Mouse (Mus musculus): Measurements from ENCODE around the gene Ksr1. TPM values are rescaled to one million over a fixed set of nuclear protein-coding genes. Genes with fewer than 3 reads are reported as not detected.

Ksr1 gene
- polyA plus RNA-seq, 1 experiment from 2014 or later: 3.9 TPM

- H3K4me3 ChIP-seq: no peak overlapping the region
- ATAC-seq (ENCODE audit: insufficient number of reproducible peaks, insufficient read depth, low FRiP score, low TSS enrichment): 0 out of 2 replicates have a peak, but pooled peaks have one; percentile 32
- 50% methylated on average over 19 of the region's 19 CpGs for WGBS
- no peak overlapping the region for H3K9ac ChIP-seq
- no peak overlapping the region for H3K27ac ChIP-seq
- H3K27me3 ChIP-seq: no peaks in the 10 kb centered on the region
- H3K4me2 ChIP-seq (replicated peaks): no peak overlapping the region
- no peaks in the 10 kb centered on the region for H3K9me3 ChIP-seq
- H3K4me1 ChIP-seq: no peaks in the 10 kb centered on the region
- peaks cover 23% of the 10 kb centered on the region for H3K36me3 ChIP-seq
Observed at GRCm38 (mm10) chr11:79030570-79031451, 115.4 kb downstream of the Ksr1 start.

- no peak overlapping the region for H3K4me3 ChIP-seq
- H3K4me2 ChIP-seq (replicated peaks): peak overlapping the region; percentile 28; the same call in 1 of the 2 replicates
- no peaks in the 10 kb centered on the region for H3K27me3 ChIP-seq
- no peaks in the 10 kb centered on the region for H3K9me3 ChIP-seq
- H3K9ac ChIP-seq: no peak overlapping the region
- WGBS: 58% methylated on average over 6 of the region's 6 CpGs
- no peak overlapping the region for H3K27ac ChIP-seq
- ATAC-seq (ENCODE audit: insufficient number of reproducible peaks, insufficient read depth, low FRiP score, low TSS enrichment): no peak
- H3K36me3 ChIP-seq: peaks cover 35% of the 10 kb centered on the region
- H3K4me1 ChIP-seq: peaks cover 12% of the 10 kb centered on the region; the same call in 1 of the 2 replicates
Observed at GRCm38 (mm10) chr11:79023751-79024150, 122.5 kb downstream of the Ksr1 start.

GRCm38 (mm10) chr11:79023342-79023741, 122.9 kb downstream of the Ksr1 start:
- Histone ChIP-seq H3K4me2 (replicated peaks) (peak overlapping the region; percentile 28; the same call in 1 of the 2 replicates), H3K4me3 (no peak overlapping the region)

GRCm38 (mm10) chr11:79022836-79023235, 123.4 kb downstream of the Ksr1 start:
- Histone ChIP-seq H3K4me1 (peaks cover 12% of the 10 kb centered on the region; the same call in 1 of the 2 replicates), H3K9ac (no peak overlapping the region), H3K27me3 (no peaks in the 10 kb centered on the region), H3K27ac (peak overlapping the region; percentile 46), H3K9me3 (no peaks in the 10 kb centered on the region), H3K36me3 (peaks cover 33% of the 10 kb centered on the region), H3K4me2 (replicated peaks) (no peak overlapping the region; the same call in 1 of the 2 replicates), H3K4me3 (no peak overlapping the region)
- 65% methylated on average over 4 of the region's 4 CpGs for WGBS
- no peak for ATAC-seq (ENCODE audit: insufficient number of reproducible peaks, insufficient read depth, low FRiP score, low TSS enrichment)

More at GRCm38 (mm10) chr11:79023342-79023741, 122.9 kb downstream of the Ksr1 start:
- Histone ChIP-seq H3K9ac (no peak overlapping the region), H3K27ac (peak overlapping the region; percentile 46), H3K27me3 (no peaks in the 10 kb centered on the region), H3K9me3 (no peaks in the 10 kb centered on the region), H3K36me3 (peaks cover 33% of the 10 kb centered on the region), H3K4me1 (peaks cover 12% of the 10 kb centered on the region; the same call in 1 of the 2 replicates)
- WGBS: 11% methylated on average over 7 of the region's 7 CpGs
- no peak for ATAC-seq (ENCODE audit: insufficient number of reproducible peaks, insufficient read depth, low FRiP score, low TSS enrichment)

GRCm38 (mm10) chr11:79020535-79021045, 125.6 kb downstream of the Ksr1 start:
- H3K4me1 ChIP-seq: peaks cover 16% of the 10 kb centered on the region; the same call in 1 of the 2 replicates
- 82% methylated on average over 21 of the region's 21 CpGs for WGBS
- H3K4me3 ChIP-seq: no peak overlapping the region
- H3K9ac ChIP-seq: no peak overlapping the region
- no peaks in the 10 kb centered on the region for H3K9me3 ChIP-seq
- no peak overlapping the region for H3K4me2 ChIP-seq (replicated peaks)
- H3K27ac ChIP-seq: no peak overlapping the region
- H3K27me3 ChIP-seq: no peaks in the 10 kb centered on the region
- no peak for ATAC-seq (ENCODE audit: insufficient number of reproducible peaks, insufficient read depth, low FRiP score, low TSS enrichment)
- H3K36me3 ChIP-seq: peaks cover 42% of the 10 kb centered on the region

- Histone ChIP-seq H3K27ac (no peak overlapping the region), H3K27me3 (no peaks in the 10 kb centered on the region), H3K4me3 (no peak overlapping the region), H3K36me3 (peaks cover 40% of the 10 kb centered on the region), H3K4me1 (peaks cover 20% of the 10 kb centered on the region; the same call in 1 of the 2 replicates), H3K9me3 (no peaks in the 10 kb centered on the region), H3K4me2 (replicated peaks) (no peak overlapping the region), H3K9ac (no peak overlapping the region)
- no peak for ATAC-seq (ENCODE audit: insufficient number of reproducible peaks, insufficient read depth, low FRiP score, low TSS enrichment)
- WGBS: 81% methylated on average over 17 of the region's 17 CpGs
Observed at GRCm38 (mm10) chr11:79019839-79020534, 126.2 kb downstream of the Ksr1 start.

GRCm38 (mm10) chr11:79018954-79019704, 127.1 kb downstream of the Ksr1 start:
- Histone ChIP-seq H3K4me2 (replicated peaks) (no peak overlapping the region), H3K27me3 (no peaks in the 10 kb centered on the region), H3K27ac (no peak overlapping the region), H3K9me3 (no peaks in the 10 kb centered on the region), H3K36me3 (peaks cover 36% of the 10 kb centered on the region), H3K4me3 (no peak overlapping the region), H3K9ac (no peak overlapping the region), H3K4me1 (peaks cover 28% of the 10 kb centered on the region)
- 58% methylated on average over 11 of the region's 11 CpGs for WGBS
- no peak for ATAC-seq (ENCODE audit: insufficient number of reproducible peaks, insufficient read depth, low FRiP score, low TSS enrichment)

GRCm38 (mm10) chr11:79017161-79017606, 129.0 kb downstream of the Ksr1 start:
- no peak overlapping the region for H3K27ac ChIP-seq
- ATAC-seq (ENCODE audit: insufficient number of reproducible peaks, insufficient read depth, low FRiP score, low TSS enrichment): no peak
- H3K9ac ChIP-seq: no peak overlapping the region
- no peak overlapping the region for H3K4me2 ChIP-seq (replicated peaks)
- peaks cover 17% of the 10 kb centered on the region for H3K4me1 ChIP-seq
- no peak overlapping the region for H3K4me3 ChIP-seq
- no peaks in the 10 kb centered on the region for H3K27me3 ChIP-seq
- 60% methylated on average over 7 of the region's 7 CpGs for WGBS
- H3K36me3 ChIP-seq: peaks cover 36% of the 10 kb centered on the region
- H3K9me3 ChIP-seq: no peaks in the 10 kb centered on the region

GRCm38 (mm10) chr11:79016236-79016635, 130.0 kb downstream of the Ksr1 start:
- no peak overlapping the region; the same call in 1 of the 2 replicates for H3K9ac ChIP-seq

GRCm38 (mm10) chr11:79015660-79016215, 130.5 kb downstream of the Ksr1 start:
- ATAC-seq (ENCODE audit: insufficient number of reproducible peaks, insufficient read depth, low FRiP score, low TSS enrichment): no peak
- H3K9ac ChIP-seq: no peak overlapping the region
- H3K27me3 ChIP-seq: no peaks in the 10 kb centered on the region
- H3K4me1 ChIP-seq: peaks cover 17% of the 10 kb centered on the region
- 0 out of 2 replicates have a peak overlapping the region, but pooled peaks have one; percentile 20 for H3K27ac ChIP-seq
- H3K36me3 ChIP-seq: peaks cover 36% of the 10 kb centered on the region
- 87% methylated on average over 24 of the region's 24 CpGs for WGBS
- no peaks in the 10 kb centered on the region for H3K9me3 ChIP-seq
- H3K4me2 ChIP-seq (replicated peaks): no peak overlapping the region
- H3K4me3 ChIP-seq: no peak overlapping the region

More at GRCm38 (mm10) chr11:79016236-79016635, 130.0 kb downstream of the Ksr1 start:
- H3K4me1 ChIP-seq: peaks cover 17% of the 10 kb centered on the region
- H3K9me3 ChIP-seq: no peaks in the 10 kb centered on the region
- no peak overlapping the region for H3K4me2 ChIP-seq (replicated peaks)
- no peaks in the 10 kb centered on the region for H3K27me3 ChIP-seq
- 0 out of 2 replicates have a peak overlapping the region, but pooled peaks have one; percentile 20 for H3K27ac ChIP-seq
- 57% methylated on average over 12 of the region's 12 CpGs for WGBS
- peaks cover 36% of the 10 kb centered on the region for H3K36me3 ChIP-seq
- ATAC-seq (ENCODE audit: insufficient number of reproducible peaks, insufficient read depth, low FRiP score, low TSS enrichment): no peak
- no peak overlapping the region for H3K4me3 ChIP-seq
